Mouse (Mus musculus) liver, embryonic 14.5 days (tissue): ENCODE data around the gene Adi1. TPM values are rescaled to one million over a fixed set of nuclear protein-coding genes. Genes with fewer than 3 reads are reported as not detected.

Source experiments
- ATAC-seq: fragments of 200-750 bp; cut with Nextera tagmentation; 2 replicates; pipeline ENCODE4 v1.8.0; 2017; ENCODE audit warnings: moderate number of reproducible peaks, mild to moderate bottlenecking, moderate library complexity; ENCODE audit not compliant: insufficient read depth
- DNase-seq, 3 experiments: peaks; one replicate each; pipeline ENCODE4 v3.0.0-alpha.2; 2012 to 2013; ENCODE audit warnings: low read depth in 3 of 3, low spot score in 3 of 3
- H3K27ac ChIP-seq: fragments of 300-500 bp; sonication (generic); 2 replicates; pipeline ENCODE4 v1.5.1; 2014; ENCODE audit warnings: moderate library complexity, mild to moderate bottlenecking, control low read depth, inconsistent platforms
- H3K27me3 ChIP-seq: fragments of 300-500 bp; sonication (generic); 2 replicates; pipeline ENCODE4 v1.6.1; 2014; ENCODE audit warnings: mild to moderate bottlenecking, low read length, moderate library complexity; ENCODE audit not compliant: control insufficient read depth, insufficient read depth
- H3K36me3 ChIP-seq: fragments of 300-500 bp; sonication (generic); replicated peaks from 2 replicates; pipeline ENCODE4 v1.6.1; 2014; ENCODE audit warnings: low read depth; ENCODE audit not compliant: control insufficient read depth, insufficient read depth
- H3K4me1 ChIP-seq, 2 experiments: fragments of 200-500 bp in 1 of 2; fragments of 300-500 bp in 1 of 2; sonication (generic) in 1 of 2; replicated peaks; 2 replicates each; pipeline ENCODE4 v1.6.1; 2012 to 2014; ENCODE audit warnings: antibody characterized with exemption in 1 of 2, inconsistent platforms in 1 of 2, low read length in 1 of 2; ENCODE audit not compliant: control insufficient read depth in 2 of 2, insufficient read depth in 2 of 2
- H3K4me2 ChIP-seq: fragments of 300-500 bp; sonication (generic); 2 replicates; pipeline ENCODE4 v1.6.1; 2014; ENCODE audit warnings: low read depth, mild to moderate bottlenecking, control low read depth, moderate library complexity
- H3K4me3 ChIP-seq, 2 experiments: fragments of 200-500 bp in 1 of 2; fragments of 300-500 bp in 1 of 2; sonication (generic) in 1 of 2; 2 replicates each; pipeline ENCODE4 v1.5.1; 2012 to 2014; ENCODE audit warnings: low read depth in 2 of 2, low read length in 2 of 2, mild to moderate bottlenecking in 2 of 2, control low read depth in 1 of 2, inconsistent platforms in 1 of 2, moderate library complexity in 1 of 2; ENCODE audit not compliant: insufficient read depth in 1 of 2
- H3K9ac ChIP-seq: fragments of 300-500 bp; sonication (generic); replicated peaks from 2 replicates; pipeline ENCODE4 v1.6.1; 2014; ENCODE audit warnings: mild to moderate bottlenecking, control low read depth, moderate library complexity
- H3K9me3 ChIP-seq: fragments of 300-500 bp; sonication (generic); 2 replicates; pipeline ENCODE4 v1.6.1; 2016; ENCODE audit warnings: low read length, mixed read lengths; ENCODE audit not compliant: control insufficient read depth
- CTCF ChIP-seq: IDR thresholded peaks from 2 replicates; pipeline ENCODE4 v1.5.1; 2016; ENCODE audit warnings: antibody characterized with exemption, low read depth, control low read depth
- EP300 ChIP-seq: IDR thresholded peaks from 2 replicates; pipeline ENCODE4 v1.6.1; 2016; ENCODE audit warnings: antibody characterized with exemption, low read depth
- WGBS: fragments of 180-500 bp; shearing (Covaris S2); extraction: QIAGEN DNeasy Blood & Tissue Kit; methylation state at CpG from one replicate; pipeline ENCODE4 v1.1.7; 2014; ENCODE audit not compliant: insufficient replicate concordance; 5-methylcytosine and 5-hydroxymethylcytosine counted together
- microRNA-seq: library from miRNA; unstranded; fragments of <30 nt; microRNA quantifications from one replicate; pipeline ENCODE4, GENCODE M21; 2016
- polyA plus RNA-seq, 2 experiments: library from polyadenylated mRNA; depleted of rRNA in 1 of 2; stranded (reverse) in 1 of 2; unstranded in 1 of 2; fragments of >200 nt; fragmentation: Nextera tagmentation in 1 of 2; extraction: Ambion mirVana in 1 of 2; gene quantifications; 2 replicates each; pipeline versions ENCODE4 v1.2.1 to v1.2.3; 2012 to 2014

Gene Adi1
- polyA plus RNA-seq, 2 experiments: 17.2 to 41.0 TPM

DNA sequence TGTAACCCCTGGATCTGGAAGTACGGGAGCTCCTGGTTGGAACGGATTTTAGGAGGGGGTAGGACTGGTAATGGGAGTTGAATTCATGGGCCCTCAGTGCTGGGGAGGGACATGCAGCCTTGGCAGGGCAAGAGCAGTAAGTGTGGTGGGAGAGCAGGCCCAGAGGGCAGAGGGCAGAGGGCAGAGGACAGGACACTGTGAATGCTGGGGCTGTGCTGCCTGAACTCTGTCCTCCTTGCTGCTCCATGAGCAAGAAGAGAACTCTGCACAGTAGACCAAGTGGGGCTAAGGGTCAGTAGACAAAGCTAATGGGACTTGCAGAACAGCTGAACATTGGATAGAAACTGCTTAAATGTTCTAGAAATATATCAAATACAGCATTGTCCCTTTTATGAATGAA, 43.1 kb downstream of the Adi1 start:
- H3K27me3 ChIP-seq: no peaks in the 10 kb centered on the region
- TF ChIP-seq EP300: no peak
- TF ChIP-seq CTCF: no peak
- no peak for DNase-seq
- no peak overlapping the region for H3K27ac ChIP-seq
- no peak overlapping the region for H3K9ac ChIP-seq
- H3K4me2 ChIP-seq: no peak overlapping the region
- H3K4me1 ChIP-seq: peaks cover 0 to 4% of the 10 kb centered on the region in 2 experiments; a peak in 1 of 4 replicates
- WGBS: 69% methylated on average over 2 of the region's 2 CpGs
- peaks cover 6% of the 10 kb centered on the region for H3K36me3 ChIP-seq
- no peak for ATAC-seq
- no peaks in the 10 kb centered on the region for H3K9me3 ChIP-seq
- no peak overlapping the region for H3K4me3 ChIP-seq

DNA sequence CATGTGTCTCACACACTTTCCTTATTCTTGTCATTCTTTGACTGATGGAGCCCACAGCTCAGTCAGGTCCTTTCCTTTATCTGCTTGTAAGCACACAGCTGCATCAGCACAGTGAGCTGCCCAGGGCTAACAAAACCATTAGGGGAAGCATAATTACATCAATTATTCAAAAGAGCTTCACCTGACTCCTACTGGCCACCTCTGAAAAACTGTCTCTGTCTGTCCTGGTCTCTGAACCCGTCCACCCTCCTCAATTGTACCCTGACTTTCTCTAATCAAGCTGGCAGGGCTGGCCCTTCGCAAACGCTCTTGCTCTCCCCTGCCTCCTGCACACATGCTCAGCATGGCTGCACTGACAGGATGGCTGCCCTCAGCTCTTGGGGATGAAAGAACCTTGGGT, 49.3 kb downstream of the Adi1 start:
- Histone ChIP-seq H3K9ac (no peak overlapping the region), H3K36me3 (peaks cover 3% of the 10 kb centered on the region), H3K4me2 (no peak overlapping the region), H3K4me3 (no peak overlapping the region), H3K4me1 (no peaks in the 10 kb centered on the region), H3K27me3 (no peaks in the 10 kb centered on the region), H3K27ac (no peak overlapping the region), H3K9me3 (no peaks in the 10 kb centered on the region)
- DNase-seq (no peak), ATAC-seq (no peak)
- 86% methylated on average over 3 of the region's 3 CpGs for WGBS
- TF ChIP-seq EP300: no peak
- no peak for TF ChIP-seq CTCF

DNA sequence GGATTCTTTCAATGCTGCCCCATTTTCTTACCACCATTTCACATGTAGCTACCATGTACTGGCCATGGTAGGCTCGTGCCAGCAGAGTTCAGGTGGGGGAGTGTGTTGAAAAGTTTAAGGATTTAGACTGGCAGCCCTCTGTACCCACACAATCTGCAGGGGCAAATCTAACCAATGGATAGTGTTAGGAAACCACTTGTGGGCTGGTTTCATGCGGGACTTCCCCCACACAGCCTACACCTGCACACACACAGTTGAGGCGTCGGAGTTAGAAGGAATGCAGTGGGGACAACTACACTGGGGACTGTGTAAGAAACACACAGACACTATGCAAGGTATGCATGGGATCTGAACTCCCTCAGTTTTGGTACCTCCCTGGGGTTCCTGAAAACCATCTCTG, 51.2 kb downstream of the Adi1 start:
- TF ChIP-seq EP300: no peak
- no peak for TF ChIP-seq CTCF
- no peak overlapping the region for H3K4me3 ChIP-seq
- no peaks in the 10 kb centered on the region for H3K9me3 ChIP-seq
- H3K27me3 ChIP-seq: no peaks in the 10 kb centered on the region
- H3K27ac ChIP-seq: no peak overlapping the region
- ATAC-seq (no peak), DNase-seq (no peak)
- no peak overlapping the region for H3K4me2 ChIP-seq
- WGBS: 68% methylated on average over 4 of the region's 4 CpGs
- H3K9ac ChIP-seq: no peak overlapping the region
- no peaks in the 10 kb centered on the region for H3K4me1 ChIP-seq
- peaks cover 4% of the 10 kb centered on the region for H3K36me3 ChIP-seq

- no peaks in the 10 kb centered on the region for H3K27me3 ChIP-seq
- DNase-seq: no peak
- no peaks in the 10 kb centered on the region for H3K4me1 ChIP-seq
- no peak overlapping the region for H3K9ac ChIP-seq
- ATAC-seq: no peak
- no peaks in the 10 kb centered on the region for H3K9me3 ChIP-seq
- no peak overlapping the region for H3K4me2 ChIP-seq
- no peak overlapping the region for H3K27ac ChIP-seq
- H3K4me3 ChIP-seq: no peak overlapping the region
- 73% methylated on average over 5 of the region's 5 CpGs for WGBS
- TF ChIP-seq EP300: no peak
- TF ChIP-seq CTCF: no peak
- peaks cover 4% of the 10 kb centered on the region for H3K36me3 ChIP-seq
Measured at GRCm38 (mm10) chr12:28727061-28727460, 52.0 kb downstream of the Adi1 start.

Small RNA genes within 50 kb of the gene (microRNA-seq; reads per million reads assigned to microRNA genes)
- gene Mir6937: not detected

Other genes with a start within 250 kb of the Adi1 start
- not detected in 2 replicates for gene Dcdc2c, start 122.8 kb upstream of the Adi1 start, polyA plus RNA-seq (2012; rRNA removed)
- gene Dcdc2c, start 122.8 kb upstream of the Adi1 start, polyA plus RNA-seq (2014; fragmentation: Nextera tagmentation; extraction: Ambion mirVana): not detected in 2 replicates
- gene Allc, start 92.7 kb upstream of the Adi1 start, polyA plus RNA-seq (2012; rRNA removed): not detected in 2 replicates
- not detected in 2 replicates for gene Allc, start 92.7 kb upstream of the Adi1 start, polyA plus RNA-seq (2014; fragmentation: Nextera tagmentation; extraction: Ambion mirVana)
- gene Colec11, start 51.9 kb upstream of the Adi1 start, polyA plus RNA-seq (2012; rRNA removed): 6.1 and 8.7 TPM in 2 replicates
- 12.8 and 13.1 TPM in 2 replicates for gene Colec11, start 51.9 kb upstream of the Adi1 start, polyA plus RNA-seq (2014; fragmentation: Nextera tagmentation; extraction: Ambion mirVana)
- gene Rps7, start 39.3 kb upstream of the Adi1 start, polyA plus RNA-seq (2012; rRNA removed): 548 and 604 TPM in 2 replicates
- gene Rps7, start 39.3 kb upstream of the Adi1 start, polyA plus RNA-seq (2014; fragmentation: Nextera tagmentation; extraction: Ambion mirVana): 640 and 652 TPM in 2 replicates
- gene Rnaseh1, start 25.6 kb upstream of the Adi1 start, polyA plus RNA-seq (2012; rRNA removed): 7.1 and 9.7 TPM in 2 replicates
- 9.3 and 10.3 TPM in 2 replicates for gene Rnaseh1, start 25.6 kb upstream of the Adi1 start, polyA plus RNA-seq (2014; fragmentation: Nextera tagmentation; extraction: Ambion mirVana)
- 9.9 and 11.6 TPM in 2 replicates for gene Trappc12, start 75.2 kb downstream of the Adi1 start, polyA plus RNA-seq (2012; rRNA removed)
- gene Trappc12, start 75.2 kb downstream of the Adi1 start, polyA plus RNA-seq (2014; fragmentation: Nextera tagmentation; extraction: Ambion mirVana): 13.1 and 15.9 TPM in 2 replicates
- gene Eipr1, start 76.6 kb downstream of the Adi1 start, polyA plus RNA-seq (2012; rRNA removed): 15.2 and 18.6 TPM in 2 replicates
- 29.4 and 31.8 TPM in 2 replicates for gene Eipr1, start 76.6 kb downstream of the Adi1 start, polyA plus RNA-seq (2014; fragmentation: Nextera tagmentation; extraction: Ambion mirVana)